Mouse (Mus musculus): ENCODE measurements around the gene Akap7.

GRCm38 (mm10) chr10:25145851-25146250 is 161.8 kb downstream of the Akap7 start:
- no peak for TF ChIP-seq FLI1 (IDR thresholded peaks at IDR 0.05; ENCODE audit: low read length)
- no peak for TF ChIP-seq GATA1 (IDR thresholded peaks at IDR 0.05; ENCODE audit: borderline replicate concordance, low read length)
